Mouse (Mus musculus) layer of hippocampus, postnatal 10 days (tissue): Measurements from ENCODE around the gene Zan. TPM values are rescaled to one million over a fixed set of nuclear protein-coding genes. Genes with fewer than 3 reads are reported as not detected.

ENCODE experiments used
- DNase-seq, 2 experiments: peaks; one replicate each; pipeline ENCODE4 v3.0.0; 2021; ENCODE audit warnings: low spot score in 2 of 2
- total RNA-seq, 2 experiments: library from RNA; stranded (reverse); gene quantifications; 2 replicates each; pipeline ENCODE4 v1.2.3; 2021

Gene Zan
- total RNA-seq, 2 experiments from 2014 or later = 0.36 to 0.43 TPM

- no peak for DNase-seq
Measured at GRCm38 (mm10) chr5:137419105-137419504, 57.8 kb downstream of the Zan start.

DNA sequence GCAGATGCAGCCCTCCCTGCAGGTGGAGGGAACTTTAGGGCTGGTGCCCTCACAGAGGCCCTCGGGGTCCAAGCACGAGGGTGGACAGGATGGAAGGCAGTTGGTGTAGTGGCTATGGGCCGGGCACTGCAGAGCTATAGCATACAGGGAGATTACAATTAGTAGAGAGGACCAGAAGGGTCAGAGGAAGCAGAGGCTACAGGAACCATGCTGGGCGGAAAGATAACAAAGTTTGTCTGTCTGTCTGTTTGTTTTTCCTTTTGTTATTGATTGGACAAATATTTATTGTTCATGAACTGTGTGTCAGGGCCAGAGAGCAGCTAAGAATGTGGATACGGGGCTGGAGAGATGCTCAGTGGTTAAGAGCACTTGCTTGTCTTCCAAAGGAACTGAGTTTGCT lies 62.6 kb downstream of the Zan start:
- no peak for DNase-seq

- DNase-seq = no peak
Measured at GRCm38 (mm10) chr5:137411235-137411634, 65.6 kb downstream of the Zan start.

GRCm38 (mm10) chr5:137410549-137410948 lies 66.3 kb downstream of the Zan start:
- no peak for DNase-seq

- DNase-seq = no peak
Measured at GRCm38 (mm10) chr5:137410066-137410465, 66.8 kb downstream of the Zan start.

DNA sequence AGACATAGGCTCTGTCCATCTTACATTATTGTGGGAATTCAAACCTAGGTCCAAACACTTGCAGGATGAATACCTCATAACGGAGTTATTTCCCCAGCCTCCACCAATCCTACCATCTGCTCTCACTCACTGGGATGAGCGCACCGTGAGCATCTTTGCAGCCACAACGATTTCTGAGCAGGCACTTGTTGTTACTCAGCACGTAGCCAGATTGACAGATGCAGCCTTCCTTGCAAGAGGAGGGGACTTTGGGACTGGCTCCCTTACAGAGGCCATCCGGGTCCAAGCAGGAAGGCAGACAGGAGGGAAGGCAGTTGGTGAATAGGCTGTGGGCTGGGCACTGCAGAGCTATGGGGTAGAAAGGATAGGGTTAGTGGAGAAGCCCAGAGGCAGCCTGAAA lies 67.4 kb downstream of the Zan start:
- peak; percentile 25 to 30 for DNase-seq

DNA sequence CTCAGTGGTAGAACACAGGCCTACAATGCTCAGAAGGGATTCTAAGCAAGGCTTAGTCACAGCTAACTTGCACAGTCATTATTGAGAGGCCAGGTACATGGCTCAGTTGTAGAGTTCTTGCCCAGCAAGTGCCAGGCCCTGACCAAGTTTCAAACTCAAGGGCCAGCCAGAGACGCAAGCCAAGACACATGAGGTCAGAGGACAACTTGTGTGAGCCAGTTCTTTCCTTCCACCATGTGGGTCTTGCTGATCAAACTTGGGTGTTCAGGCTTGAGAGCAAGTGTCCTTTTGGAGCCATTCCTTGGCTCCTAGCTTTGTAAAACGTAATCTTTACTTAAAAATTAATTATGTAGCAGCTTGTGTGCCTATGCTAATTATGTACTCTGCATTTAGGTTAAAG lies 72.8 kb downstream of the Zan start:
- no peak for DNase-seq

DNA sequence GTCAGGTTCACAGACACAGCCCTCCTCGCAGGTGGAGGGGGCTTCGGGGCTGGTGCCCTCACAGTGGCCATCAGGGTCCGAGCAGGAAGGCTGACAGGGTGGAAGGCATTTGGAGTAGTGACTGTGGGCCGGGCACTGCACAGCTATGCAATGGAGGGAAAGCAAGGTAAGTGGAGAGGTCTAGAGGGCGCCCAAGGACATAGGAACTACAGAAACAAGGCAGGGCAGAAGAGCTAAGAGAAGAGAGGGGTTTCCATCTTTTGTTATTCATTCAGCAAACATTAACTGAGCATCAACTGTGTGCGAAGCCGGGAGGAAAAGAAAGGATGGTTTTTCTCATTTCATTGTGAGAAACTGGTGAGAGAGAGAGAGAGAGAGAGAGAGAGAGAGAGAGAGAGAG lies 82.4 kb downstream of the Zan start:
- DNase-seq = no peak

DNA sequence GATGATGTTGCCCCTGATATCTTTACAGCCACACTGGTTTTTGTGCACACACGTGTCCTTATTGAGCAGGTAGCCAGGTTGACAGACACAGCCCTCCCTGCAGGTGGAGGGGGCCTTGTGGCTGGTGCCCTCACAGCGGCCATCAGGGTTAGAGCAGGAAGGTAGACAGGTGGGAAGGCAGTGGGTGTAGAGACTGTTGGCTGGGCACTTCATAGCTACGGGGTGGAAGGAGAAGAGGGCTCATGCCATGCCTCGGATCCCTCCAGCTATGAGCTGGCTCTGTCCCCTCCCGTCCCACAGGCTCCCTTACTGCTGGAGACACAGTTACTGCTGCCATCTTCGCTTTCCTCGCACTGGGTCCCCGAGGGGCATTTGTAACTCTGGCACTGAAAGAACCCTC lies 85.2 kb downstream of the Zan start:
- DNase-seq = no peak

GRCm38 (mm10) chr5:137386712-137387111 lies 90.2 kb downstream of the Zan start:
- DNase-seq = no peak

DNA sequence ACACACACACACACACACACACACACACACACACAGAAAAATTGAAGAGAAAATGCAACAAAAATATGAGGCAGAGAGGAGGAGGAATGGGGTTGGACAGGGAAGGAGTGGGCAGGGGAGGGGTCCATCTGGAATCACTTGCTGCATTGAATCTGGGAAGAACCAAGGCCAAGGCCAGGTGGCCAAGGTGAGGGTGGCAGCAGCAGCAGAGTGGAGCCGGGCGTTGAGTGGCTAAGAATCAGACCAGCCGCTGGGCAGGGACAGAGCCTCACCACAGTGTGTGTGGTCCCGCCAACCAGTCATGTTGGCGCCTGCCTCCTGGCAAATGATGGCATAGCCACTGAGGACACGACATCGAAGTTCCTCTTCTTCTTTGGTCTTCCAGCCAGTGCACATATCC lies 93.4 kb downstream of the Zan start:
- DNase-seq = no peak

DNA sequence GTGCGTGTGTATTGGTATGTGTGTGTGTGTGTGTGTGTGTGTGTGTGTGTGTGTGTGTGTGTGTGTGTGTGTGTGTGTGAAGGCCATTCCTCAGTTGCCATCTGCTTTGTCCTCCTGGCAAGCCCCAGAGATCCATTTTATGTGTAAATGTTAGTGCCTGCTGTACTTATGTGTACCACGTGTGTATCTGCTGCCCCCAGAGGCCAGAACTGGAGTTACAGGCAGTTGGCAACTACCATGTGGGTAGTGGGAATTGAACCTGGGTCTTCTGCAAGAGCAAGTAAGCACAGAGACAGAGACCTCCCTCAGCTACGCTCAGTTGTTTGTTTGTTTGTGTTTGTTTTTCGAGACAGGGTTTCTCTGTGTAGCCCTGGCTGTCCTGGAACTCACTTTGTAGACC lies 95.7 kb downstream of the Zan start:
- peak; percentile 58 to 63 for DNase-seq

- DNase-seq = no peak
Measured at GRCm38 (mm10) chr5:137377603-137378002, 99.3 kb downstream of the Zan start.

GRCm38 (mm10) chr5:137377176-137377575 lies 99.7 kb downstream of the Zan start:
- no peak for DNase-seq

DNA sequence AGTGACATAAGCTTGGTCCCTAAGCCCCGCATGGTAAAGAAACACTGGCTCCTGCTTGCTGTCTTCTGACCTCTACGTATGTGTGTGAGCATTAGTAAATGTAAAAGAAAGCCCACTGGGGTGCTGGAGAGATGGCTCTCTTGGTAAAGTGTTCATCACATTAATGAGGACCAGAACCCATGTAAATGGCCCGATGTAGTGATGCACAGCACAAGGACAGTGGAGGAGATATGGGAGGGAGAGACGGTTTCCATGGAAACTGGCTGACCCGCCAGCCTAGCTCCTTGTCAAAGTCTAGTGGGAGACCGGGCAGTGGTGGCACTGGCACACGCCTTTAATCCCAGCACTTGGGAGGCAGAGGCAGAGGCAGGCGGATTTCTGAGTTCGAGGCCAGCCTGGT lies 100.1 kb downstream of the Zan start:
- no peak for DNase-seq

- no peak for DNase-seq
Measured at GRCm38 (mm10) chr5:137376198-137376597, 100.7 kb downstream of the Zan start.

GRCm38 (mm10) chr5:137375627-137376026 lies 101.2 kb downstream of the Zan start:
- DNase-seq = no peak

GRCm38 (mm10) chr5:137374521-137375080 lies 102.3 kb downstream of the Zan start:
- DNase-seq = no peak

DNA sequence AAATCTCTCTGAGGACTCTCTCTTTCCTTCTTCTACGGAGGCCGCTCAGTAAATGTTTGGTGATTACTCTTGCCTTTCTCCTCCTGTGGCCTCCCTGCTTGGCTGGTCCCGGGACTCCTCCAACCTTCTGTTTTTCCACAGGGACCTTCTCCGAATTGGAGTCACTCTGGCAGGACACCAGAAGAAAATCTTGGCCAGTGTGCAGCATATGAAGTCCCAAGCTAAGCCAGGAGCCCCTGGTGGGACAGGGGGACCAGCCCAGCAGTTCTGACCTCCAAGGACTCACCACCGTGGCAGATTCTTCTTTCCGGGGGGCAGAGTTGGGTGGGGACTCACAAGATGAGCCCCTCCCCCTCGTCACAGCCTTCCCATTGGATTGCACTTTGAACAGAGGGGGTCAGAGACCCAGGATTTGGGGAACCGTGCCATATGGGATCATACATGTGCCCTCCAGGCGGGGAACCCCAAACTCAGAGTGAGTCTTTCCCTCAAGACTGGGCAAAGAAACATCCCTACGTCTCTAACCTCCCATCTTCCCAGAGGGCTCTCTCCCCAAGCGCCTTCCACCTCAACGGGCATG lies 103.4 kb downstream of the Zan start:
- no peak for DNase-seq

- no peak for DNase-seq
Measured at GRCm38 (mm10) chr5:137369665-137370064, 107.2 kb downstream of the Zan start.

GRCm38 (mm10) chr5:137358382-137358781 lies 118.5 kb downstream of the Zan start:
- no peak for DNase-seq

DNA sequence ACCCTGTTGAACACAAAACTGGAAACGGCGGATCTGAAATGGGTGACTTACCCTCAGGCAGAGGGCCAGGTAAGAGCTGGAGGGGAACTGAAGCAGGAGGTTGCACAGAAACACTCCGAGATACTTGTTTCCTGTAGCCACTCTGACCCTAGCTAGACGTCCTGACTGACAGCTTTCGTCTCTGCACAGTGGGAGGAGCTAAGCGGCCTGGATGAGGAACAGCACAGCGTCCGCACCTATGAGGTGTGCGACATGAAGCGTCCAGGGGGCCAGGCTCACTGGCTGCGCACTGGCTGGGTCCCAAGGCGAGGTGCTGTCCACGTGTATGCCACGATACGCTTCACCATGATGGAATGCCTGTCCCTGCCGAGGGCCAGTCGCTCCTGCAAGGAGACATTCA lies 122.8 kb downstream of the Zan start:
- DNase-seq = no peak
